Mouse (Mus musculus) heart, embryonic 11.5 days (tissue): Measurements from ENCODE around the gene Mtfr2. TPM values are rescaled to one million over a fixed set of nuclear protein-coding genes. Genes with fewer than 3 reads are reported as not detected.

Source experiments
- ATAC-seq: fragments of 200-750 bp; cut with Nextera tagmentation; replicated peaks from 2 replicates; pipeline ENCODE4 v1.8.0; 2017; ENCODE audit warnings: moderate library complexity; ENCODE audit not compliant: insufficient number of reproducible peaks, low FRiP score, low TSS enrichment
- H3K27ac ChIP-seq: fragments of 300-500 bp; sonication (generic); 2 replicates; pipeline ENCODE4 v1.5.1; 2014; ENCODE audit warnings: mild to moderate bottlenecking, low read depth, low read length
- H3K27me3 ChIP-seq: fragments of 300-500 bp; sonication (generic); 2 replicates; pipeline ENCODE4 v1.6.1; 2014; ENCODE audit warnings: mild to moderate bottlenecking, low read length, mixed read lengths; ENCODE audit not compliant: control insufficient read depth, insufficient read depth
- H3K36me3 ChIP-seq: fragments of 300-500 bp; sonication (generic); 2 replicates; pipeline ENCODE4 v1.6.1; 2014; ENCODE audit warnings: mild to moderate bottlenecking, low read length, moderate library complexity, mixed read lengths; ENCODE audit not compliant: control insufficient read depth, insufficient read depth
- H3K4me1 ChIP-seq: fragments of 300-500 bp; sonication (generic); 2 replicates; pipeline ENCODE4 v1.6.1; 2014; ENCODE audit warnings: low read length; ENCODE audit not compliant: control insufficient read depth, insufficient read depth
- H3K4me2 ChIP-seq: fragments of 300-500 bp; sonication (generic); 2 replicates; pipeline ENCODE4 v1.6.1; 2014; ENCODE audit warnings: mild to moderate bottlenecking, moderate library complexity
- H3K4me3 ChIP-seq: fragments of 300-500 bp; sonication (generic); 2 replicates; pipeline ENCODE4 v1.5.1; 2014; ENCODE audit warnings: low read depth, low read length
- H3K9ac ChIP-seq: fragments of 300-500 bp; sonication (generic); 2 replicates; pipeline ENCODE4 v1.6.1; 2014; ENCODE audit warnings: mild to moderate bottlenecking, low read depth, low read length, moderate library complexity
- H3K9me3 ChIP-seq: fragments of 300-500 bp; sonication (generic); replicated peaks from 2 replicates; pipeline ENCODE4 v1.6.1; 2016; ENCODE audit warnings: low read length; ENCODE audit not compliant: control insufficient read depth
- WGBS: fragments of 180-500 bp; shearing (Covaris S2); extraction: QIAGEN DNeasy Blood & Tissue Kit; methylation state at CpG from one replicate; pipeline ENCODE4 v1.1.7; 2014; ENCODE audit not compliant: insufficient replicate concordance; 5-methylcytosine and 5-hydroxymethylcytosine counted together
- polyA plus RNA-seq: library from polyadenylated mRNA; unstranded; fragments of >200 nt; fragmentation: Nextera tagmentation; extraction: Ambion mirVana; gene quantifications from 2 replicates; pipeline ENCODE4 v1.2.1, GENCODE M21; 2014

Mtfr2 gene
- 1.5 and 2.1 TPM in 2 replicates for polyA plus RNA-seq

DNA sequence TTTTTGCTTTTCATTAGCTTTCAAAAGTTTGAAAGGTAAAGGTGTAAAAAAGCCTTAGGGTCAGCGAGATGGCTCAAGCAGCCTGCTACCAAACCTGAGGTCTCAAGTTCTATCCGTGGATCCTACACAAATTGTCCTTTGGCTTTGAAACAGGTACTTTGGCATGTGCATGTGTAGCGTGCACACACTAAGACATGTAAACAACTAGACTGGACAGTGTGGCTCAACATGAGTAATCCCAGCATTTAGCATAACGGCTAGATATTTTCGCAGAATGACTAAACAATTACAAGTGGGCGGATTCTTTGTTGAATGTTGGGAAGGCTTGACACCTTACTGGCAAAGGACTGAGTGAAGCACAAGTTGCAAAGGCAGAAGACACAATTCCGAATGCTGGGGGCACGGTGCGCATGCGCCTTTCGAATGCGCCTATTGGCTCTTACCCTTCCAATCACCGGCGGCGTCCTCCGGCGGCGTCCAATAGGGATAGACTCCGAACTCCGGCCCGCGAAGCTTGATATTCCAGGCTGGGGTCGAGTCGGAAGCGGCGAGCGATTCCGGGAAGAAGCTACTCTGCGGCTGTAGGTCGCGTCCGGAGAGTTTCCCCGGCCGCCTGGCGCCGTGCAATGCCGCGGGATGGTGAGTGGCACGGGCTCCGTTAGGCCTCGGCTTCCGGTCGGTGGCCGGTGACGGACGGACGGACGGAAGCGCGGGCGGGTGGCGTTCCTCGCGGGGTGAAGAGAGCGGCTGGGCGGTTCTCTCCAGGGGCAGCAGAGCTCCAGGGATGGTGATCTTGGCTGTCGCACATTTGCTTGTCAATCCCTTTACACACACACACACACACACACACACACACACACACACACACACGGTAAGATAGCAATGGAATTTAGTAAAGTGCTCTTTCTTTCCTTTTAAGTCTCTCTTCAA lies at the start of gene Mtfr2:
Mtfr2 (plus strand) TSS at position 486 of the 930 bp plus-strand sequence.
- peak; percentile 90 for ATAC-seq
- no peaks in the 10 kb centered on the region for H3K27me3 ChIP-seq
- H3K4me2 ChIP-seq, result peak within 1 kb of the TSS; percentile 77
- no peaks in the 10 kb centered on the region for H3K9me3 ChIP-seq
- peak within 1 kb of the TSS; percentile 77 for H3K9ac ChIP-seq
- H3K4me1 ChIP-seq, result no peaks in the 10 kb centered on the region
- WGBS, result 2% methylated on average over 52 of the region's 58 CpGs
- H3K27ac ChIP-seq, result peak within 1 kb of the TSS; percentile 68
- peak within 1 kb of the TSS; percentile 75 for H3K4me3 ChIP-seq
- H3K36me3 ChIP-seq, result peaks cover 12% of the 10 kb centered on the region

GRCm38 (mm10) chr10:20298152-20298920 lies 49.2 kb upstream of the Mtfr2 start:
- H3K27me3 ChIP-seq, result no peaks in the 10 kb centered on the region
- no peaks in the 10 kb centered on the region for H3K36me3 ChIP-seq
- H3K4me2 ChIP-seq, result peak overlapping the region; percentile 9; the same call in 1 of the 2 replicates
- H3K9ac ChIP-seq, result no peak overlapping the region
- ATAC-seq, result no peak
- 39% methylated on average over 3 of the region's 3 CpGs for WGBS
- peak overlapping the region; percentile 85 for H3K27ac ChIP-seq
- no peaks in the 10 kb centered on the region for H3K9me3 ChIP-seq
- no peaks in the 10 kb centered on the region for H3K4me1 ChIP-seq
- no peak overlapping the region for H3K4me3 ChIP-seq

DNA sequence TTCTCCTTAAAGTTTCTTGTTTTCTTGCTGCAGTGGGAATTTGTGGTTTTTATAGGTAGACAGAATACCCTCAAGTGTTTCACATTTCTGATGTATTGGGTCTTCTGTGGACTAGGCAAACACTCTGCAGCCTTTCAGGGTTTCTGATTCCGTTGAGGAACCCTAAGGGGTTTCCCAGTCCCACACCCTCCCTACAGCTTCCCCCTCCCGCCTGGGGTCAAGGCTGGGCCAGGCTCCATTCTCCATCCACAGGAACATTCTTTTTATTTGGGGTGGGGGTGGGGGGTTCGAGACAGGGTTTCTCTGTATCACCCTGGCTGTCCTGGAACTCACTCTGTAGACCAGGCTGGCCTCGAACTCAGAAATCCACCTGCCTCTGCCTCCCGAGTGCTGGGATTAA lies 48.5 kb upstream of the Mtfr2 start:
- Histone ChIP-seq H3K4me3 (no peak overlapping the region), H3K4me1 (no peaks in the 10 kb centered on the region), H3K27ac (no peak overlapping the region), H3K9me3 (no peaks in the 10 kb centered on the region), H3K4me2 (no peak overlapping the region), H3K27me3 (no peaks in the 10 kb centered on the region), H3K36me3 (no peaks in the 10 kb centered on the region), H3K9ac (no peak overlapping the region)
- WGBS, result 76% methylated on average over 5 of the region's 5 CpGs
- ATAC-seq, result no peak

DNA sequence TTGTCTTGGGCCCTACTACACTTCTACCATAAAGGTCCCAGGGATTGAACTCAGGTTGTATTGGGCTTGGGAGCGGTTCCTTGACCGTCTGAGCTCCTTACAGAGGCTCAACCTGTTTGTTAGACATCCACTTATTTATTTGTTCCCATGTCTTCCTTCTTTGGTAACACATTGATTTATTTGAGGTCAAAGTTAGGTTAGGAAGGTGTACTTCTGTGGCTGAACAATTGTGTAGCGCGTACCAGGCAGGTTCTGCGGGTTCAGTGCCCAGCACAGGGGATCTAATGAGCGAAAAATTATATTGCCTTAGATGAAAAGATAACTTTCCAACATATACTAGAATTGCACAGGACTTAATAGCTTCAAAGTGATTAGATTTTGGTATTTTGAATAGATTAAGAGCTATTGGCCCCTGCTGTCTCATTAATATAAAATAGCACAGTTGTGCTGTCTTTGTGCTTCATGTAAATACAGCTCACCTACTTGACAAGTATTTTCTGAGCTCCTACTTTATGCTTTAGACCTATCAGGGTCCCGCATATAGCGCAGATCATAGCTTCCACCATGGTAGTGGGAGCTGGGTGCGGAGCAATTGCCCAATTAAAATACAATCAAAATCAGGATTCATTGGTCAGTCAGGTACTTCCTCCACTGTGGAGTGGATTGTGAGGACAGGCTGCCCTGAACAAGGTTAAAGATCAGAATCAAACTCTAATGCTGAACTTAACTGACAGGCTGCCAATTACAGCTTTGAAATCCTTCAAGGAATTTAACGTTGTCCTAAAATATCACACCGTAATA lies 36.4 kb upstream of the Mtfr2 start:
- Histone ChIP-seq H3K27ac (peak overlapping the region; percentile 100), H3K4me3 (peak overlapping the region; percentile 85), H3K4me1 (peaks cover 11% of the 10 kb centered on the region), H3K9ac (peak overlapping the region; percentile 99), H3K27me3 (no peaks in the 10 kb centered on the region), H3K36me3 (no peaks in the 10 kb centered on the region), H3K4me2 (peak overlapping the region; percentile 89), H3K9me3 (no peaks in the 10 kb centered on the region)
- ATAC-seq, result no peak
- WGBS, result 50% methylated on average over 11 of the region's 11 CpGs

- H3K27me3 ChIP-seq, result no peaks in the 10 kb centered on the region
- peak within 1 kb of the TSS; percentile 100 for H3K27ac ChIP-seq
- H3K4me3 ChIP-seq, result peak within 1 kb of the TSS; percentile 85
- under 1% methylated on average over 78 of the region's 84 CpGs for WGBS
- peak; percentile 99 for ATAC-seq
- H3K4me1 ChIP-seq, result peaks cover 11% of the 10 kb centered on the region
- H3K9me3 ChIP-seq, result no peaks in the 10 kb centered on the region
- H3K9ac ChIP-seq, result peak within 1 kb of the TSS; percentile 99
- H3K4me2 ChIP-seq, result peak within 1 kb of the TSS; percentile 89
- no peaks in the 10 kb centered on the region for H3K36me3 ChIP-seq
These were observed 35.4 kb upstream of the Mtfr2 start, which contains the start of gene Bclaf1 for GRCm38 (mm10) chr10:20311918-20312735. Gene Bclaf1, plus strand, starts transcription at chr10:20312469.

DNA sequence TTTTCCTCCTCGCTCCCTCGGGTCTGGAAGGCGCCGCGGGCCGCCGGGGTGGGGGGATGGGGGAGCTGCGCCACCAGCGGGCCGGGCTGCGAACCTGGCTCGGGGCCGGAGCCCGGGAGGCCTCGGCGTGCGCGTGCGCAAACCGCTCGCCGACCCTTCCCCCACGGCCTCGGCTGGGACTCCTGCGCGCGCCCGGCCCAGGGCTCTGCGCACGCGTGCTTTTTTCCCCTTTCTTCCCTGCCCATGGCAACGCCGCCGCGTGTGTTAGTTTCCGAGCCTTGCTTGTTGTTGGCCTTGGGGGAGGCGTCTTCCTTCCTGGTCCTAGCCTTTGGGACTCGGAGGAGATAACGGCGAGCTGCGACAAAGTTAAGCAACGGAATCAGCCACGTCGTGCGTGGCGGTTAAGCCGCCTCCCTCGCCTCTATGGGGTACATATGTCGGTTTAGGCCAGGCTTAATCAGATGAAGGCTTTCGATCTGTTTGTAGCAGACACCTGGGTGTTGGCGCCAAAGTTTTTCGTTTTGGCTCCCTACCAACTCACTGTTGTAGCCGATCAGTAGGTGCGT lies 34.8 kb upstream of the Mtfr2 start:
- under 1% methylated on average over 46 of the region's 54 CpGs for WGBS
- peak overlapping the region; percentile 89 for H3K4me2 ChIP-seq
- H3K4me3 ChIP-seq, result peak overlapping the region; percentile 85

GRCm38 (mm10) chr10:20313447-20313846 lies 34.1 kb upstream of the Mtfr2 start:
- ATAC-seq, result no peak
- WGBS, result 37% methylated on average over 13 of the region's 13 CpGs
- H3K27ac ChIP-seq, result peak overlapping the region; percentile 100
- peak overlapping the region; percentile 85 for H3K4me3 ChIP-seq
- H3K27me3 ChIP-seq, result no peaks in the 10 kb centered on the region
- peaks cover 11% of the 10 kb centered on the region for H3K4me1 ChIP-seq
- H3K36me3 ChIP-seq, result 0 out of 2 replicates have a peak, but pooled peaks cover 2% of the 10 kb centered on the region
- peak overlapping the region; percentile 89 for H3K4me2 ChIP-seq
- H3K9ac ChIP-seq, result peak overlapping the region; percentile 99; the same call in 1 of the 2 replicates
- no peaks in the 10 kb centered on the region for H3K9me3 ChIP-seq

More for the DNA sequence above, 34.8 kb upstream of the Mtfr2 start:
- ATAC-seq, result peak; percentile 80
- H3K27ac ChIP-seq, result peak overlapping the region; percentile 100
- H3K36me3 ChIP-seq, result no peaks in the 10 kb centered on the region
- peaks cover 11% of the 10 kb centered on the region for H3K4me1 ChIP-seq
- H3K9ac ChIP-seq, result peak overlapping the region; percentile 99
- no peaks in the 10 kb centered on the region for H3K9me3 ChIP-seq
- no peaks in the 10 kb centered on the region for H3K27me3 ChIP-seq
